Mouse (Mus musculus) liver, embryonic 14.5 days (tissue): ENCODE data around the gene Opalin.

Experiments
- CTCF ChIP-seq: IDR thresholded peaks from 2 replicates; pipeline ENCODE4 v1.5.1; 2016; ENCODE audit warnings: antibody characterized with exemption, low read depth, control low read depth
- EP300 ChIP-seq: IDR thresholded peaks from 2 replicates; pipeline ENCODE4 v1.6.1; 2016; ENCODE audit warnings: antibody characterized with exemption, low read depth

- no peak for TF ChIP-seq CTCF
- TF ChIP-seq EP300, result no peak
Observed at GRCm38 (mm10) chr19:41013591-41013990, 63.3 kb downstream of the Opalin start.
